Mouse (Mus musculus): ENCODE measurements around the gene Ttc21a. TPM values are rescaled to one million over a fixed set of nuclear protein-coding genes. Genes with fewer than 3 reads are reported as not detected.

Gene Ttc21a
- polyA plus RNA-seq, 1 experiment from 2014 or later, result 0.04 TPM

GRCm38 (mm10) chr9:119909931-119910330, 27.5 kb upstream of the Ttc21a start:
- no peak overlapping the region for H3K9ac ChIP-seq (ENCODE audit: low read length)
- peaks cover 57% of the 10 kb centered on the region for H3K36me3 ChIP-seq (ENCODE audit: control insufficient read depth, insufficient read depth, low read length)
- H3K4me2 ChIP-seq (replicated peaks; ENCODE audit: low read depth), result no peak overlapping the region
- TF ChIP-seq CTCF (IDR thresholded peaks at IDR 0.05; ENCODE audit: low read depth) (no peak), EP300 (optimal IDR thresholded peaks at IDR 0.05) (no peak)
- DNase-seq (ENCODE audit: low spot score) (no peak), ATAC-seq (ENCODE audit: low FRiP score, low TSS enrichment) (no peak)
- H3K9me3 ChIP-seq (ENCODE audit: control insufficient read depth, low read length), result no peaks in the 10 kb centered on the region
- H3K27ac ChIP-seq (replicated peaks), result no peak overlapping the region
- no peaks in the 10 kb centered on the region for H3K27me3 ChIP-seq (ENCODE audit: control insufficient read depth, insufficient read depth, low read length)
- H3K4me3 ChIP-seq (ENCODE audit: low read depth, low read length), result no peak overlapping the region
- no peaks in the 10 kb centered on the region for H3K4me1 ChIP-seq (replicated peaks; ENCODE audit: control insufficient read depth, insufficient read depth)
- WGBS, result 86% methylated on average over 3 of the region's 3 CpGs

- 72% methylated on average over 13 of the region's 13 CpGs for WGBS
- no peak for ATAC-seq (ENCODE audit: low FRiP score, low TSS enrichment)
- H3K9me3 ChIP-seq (ENCODE audit: control insufficient read depth, low read length), result no peaks in the 10 kb centered on the region
- no peaks in the 10 kb centered on the region for H3K27me3 ChIP-seq (ENCODE audit: control insufficient read depth, insufficient read depth, low read length)
- no peak overlapping the region for H3K4me2 ChIP-seq (replicated peaks; ENCODE audit: low read depth)
- H3K9ac ChIP-seq (ENCODE audit: low read length), result no peak overlapping the region
- H3K4me3 ChIP-seq (ENCODE audit: low read depth, low read length), result no peak overlapping the region
- H3K36me3 ChIP-seq (ENCODE audit: control insufficient read depth, insufficient read depth, low read length), result peaks cover 48% of the 10 kb centered on the region
- no peaks in the 10 kb centered on the region for H3K4me1 ChIP-seq (replicated peaks; ENCODE audit: control insufficient read depth, insufficient read depth)
- no peak for DNase-seq (ENCODE audit: low spot score)
- H3K27ac ChIP-seq (replicated peaks), result no peak overlapping the region
- no peak for TF ChIP-seq EP300 (optimal IDR thresholded peaks at IDR 0.05)
- peak; percentile 67 for TF ChIP-seq CTCF (IDR thresholded peaks at IDR 0.05; ENCODE audit: low read depth)
These were observed 24.1 kb upstream of the Ttc21a start for GRCm38 (mm10) chr9:119913087-119913838.

GRCm38 (mm10) chr9:119919858-119920257, 17.5 kb upstream of the Ttc21a start:
- Histone ChIP-seq H3K4me2 (replicated peaks; ENCODE audit: low read depth) (no peak overlapping the region), H3K9me3 (ENCODE audit: control insufficient read depth, low read length) (no peaks in the 10 kb centered on the region), H3K36me3 (ENCODE audit: control insufficient read depth, insufficient read depth, low read length) (peaks cover 45% of the 10 kb centered on the region), H3K27ac (replicated peaks) (no peak overlapping the region), H3K4me3 (ENCODE audit: low read depth, low read length) (no peak overlapping the region), H3K4me1 (replicated peaks; ENCODE audit: control insufficient read depth, insufficient read depth) (no peaks in the 10 kb centered on the region), H3K27me3 (ENCODE audit: control insufficient read depth, insufficient read depth, low read length) (no peaks in the 10 kb centered on the region), H3K9ac (ENCODE audit: low read length) (no peak overlapping the region)
- TF ChIP-seq EP300 (optimal IDR thresholded peaks at IDR 0.05) (no peak), CTCF (IDR thresholded peaks at IDR 0.05; ENCODE audit: low read depth) (no peak)
- no peak for ATAC-seq (ENCODE audit: low FRiP score, low TSS enrichment)
- WGBS, result 78% methylated on average over 1 of the region's 1 CpGs
- no peak for DNase-seq (ENCODE audit: low spot score)

GRCm38 (mm10) chr9:119923462-119923861, 13.9 kb upstream of the Ttc21a start:
- H3K27ac ChIP-seq (replicated peaks), result no peak overlapping the region
- peaks cover 40% of the 10 kb centered on the region for H3K36me3 ChIP-seq (ENCODE audit: control insufficient read depth, insufficient read depth, low read length)
- no peak for DNase-seq (ENCODE audit: low spot score)
- TF ChIP-seq EP300 (optimal IDR thresholded peaks at IDR 0.05) (no peak), CTCF (IDR thresholded peaks at IDR 0.05; ENCODE audit: low read depth) (no peak)
- ATAC-seq (ENCODE audit: low FRiP score, low TSS enrichment), result no peak
- no peak overlapping the region for H3K9ac ChIP-seq (ENCODE audit: low read length)
- no peaks in the 10 kb centered on the region for H3K9me3 ChIP-seq (ENCODE audit: control insufficient read depth, low read length)
- no peaks in the 10 kb centered on the region for H3K4me1 ChIP-seq (replicated peaks; ENCODE audit: control insufficient read depth, insufficient read depth)
- 93% methylated on average over 4 of the region's 4 CpGs for whole genome bisulfite sequencing
- H3K27me3 ChIP-seq (ENCODE audit: control insufficient read depth, insufficient read depth, low read length), result no peaks in the 10 kb centered on the region
- no peak overlapping the region for H3K4me3 ChIP-seq (ENCODE audit: low read depth, low read length)
- no peak overlapping the region for H3K4me2 ChIP-seq (replicated peaks; ENCODE audit: low read depth)

GRCm38 (mm10) chr9:119925120-119925657, 12.2 kb upstream of the Ttc21a start:
- Histone ChIP-seq H3K9me3 (ENCODE audit: control insufficient read depth, low read length) (no peaks in the 10 kb centered on the region), H3K4me2 (replicated peaks; ENCODE audit: low read depth) (no peak overlapping the region), H3K27ac (replicated peaks) (no peak overlapping the region), H3K27me3 (ENCODE audit: control insufficient read depth, insufficient read depth, low read length) (no peaks in the 10 kb centered on the region), H3K36me3 (ENCODE audit: control insufficient read depth, insufficient read depth, low read length) (peaks cover 40% of the 10 kb centered on the region), H3K4me1 (replicated peaks; ENCODE audit: control insufficient read depth, insufficient read depth) (no peaks in the 10 kb centered on the region), H3K9ac (ENCODE audit: low read length) (no peak overlapping the region), H3K4me3 (ENCODE audit: low read depth, low read length) (no peak overlapping the region)
- DNase-seq (ENCODE audit: low spot score), result no peak
- 72% methylated on average over 16 of the region's 16 CpGs for WGBS
- no peak for TF ChIP-seq CTCF (IDR thresholded peaks at IDR 0.05; ENCODE audit: low read depth)
- no peak for TF ChIP-seq EP300 (optimal IDR thresholded peaks at IDR 0.05)
- ATAC-seq (ENCODE audit: low FRiP score, low TSS enrichment), result no peak

GRCm38 (mm10) chr9:119925729-119926128, 11.7 kb upstream of the Ttc21a start:
- WGBS, result 52% methylated on average over 8 of the region's 8 CpGs
- H3K36me3 ChIP-seq (ENCODE audit: control insufficient read depth, insufficient read depth, low read length), result peaks cover 40% of the 10 kb centered on the region

More at GRCm38 (mm10) chr9:119925729-119926128, 11.7 kb upstream of the Ttc21a start:
- no peaks in the 10 kb centered on the region for H3K27me3 ChIP-seq (ENCODE audit: control insufficient read depth, insufficient read depth, low read length)
- H3K9ac ChIP-seq (ENCODE audit: low read length), result no peak overlapping the region
- H3K4me3 ChIP-seq (ENCODE audit: low read depth, low read length), result no peak overlapping the region
- H3K27ac ChIP-seq (replicated peaks), result no peak overlapping the region
- no peak overlapping the region for H3K4me2 ChIP-seq (replicated peaks; ENCODE audit: low read depth)
- TF ChIP-seq EP300 (optimal IDR thresholded peaks at IDR 0.05) (no peak), CTCF (IDR thresholded peaks at IDR 0.05; ENCODE audit: low read depth) (no peak)
- DNase-seq (ENCODE audit: low spot score) (no peak), ATAC-seq (ENCODE audit: low FRiP score, low TSS enrichment) (no peak)
- no peaks in the 10 kb centered on the region for H3K9me3 ChIP-seq (ENCODE audit: control insufficient read depth, low read length)
- H3K4me1 ChIP-seq (replicated peaks; ENCODE audit: control insufficient read depth, insufficient read depth), result no peaks in the 10 kb centered on the region

Measured in stomach, postnatal 0 days (tissue).